Mouse (Mus musculus) embryo, embryonic 11 days (tissue): ENCODE measurements around the gene Serpinf2.
"Not testable (repeated sequence)": the region's sequence is repeated elsewhere in the genome, so short reads cannot be mapped to it uniquely, and the experiment has no call there.

Experiments used
- DNase-seq: peaks from one replicate; pipeline ENCODE4 v3.0.0-alpha.2; 2015

Serpinf2 gene

GRCm38 (mm10) chr11:75424033-75424432, 15.4 kb downstream of the Serpinf2 start:
- DNase-seq: no peak

GRCm38 (mm10) chr11:75423091-75423490, 16.3 kb downstream of the Serpinf2 start:
- DNase-seq: no peak

- DNase-seq: peak; percentile 67
Measured at GRCm38 (mm10) chr11:75422013-75422792, 17.2 kb downstream of the Serpinf2 start, which contains the start of gene Serpinf1. Gene Serpinf1 (minus strand): TSS chr11:75422701.

GRCm38 (mm10) chr11:75421375-75422012, 17.9 kb downstream of the Serpinf2 start:
- peak; percentile 64 for DNase-seq

GRCm38 (mm10) chr11:75420810-75421374, 18.5 kb downstream of the Serpinf2 start:
- DNase-seq: no peak

GRCm38 (mm10) chr11:75420037-75420436, 19.4 kb downstream of the Serpinf2 start:
- no peak for DNase-seq

GRCm38 (mm10) chr11:75415994-75416393, 23.4 kb downstream of the Serpinf2 start:
- DNase-seq: no peak

GRCm38 (mm10) chr11:75415096-75415495, 24.3 kb downstream of the Serpinf2 start:
- DNase-seq: no peak

- DNase-seq: no peak
Measured at GRCm38 (mm10) chr11:75410591-75410990, 28.8 kb downstream of the Serpinf2 start.

GRCm38 (mm10) chr11:75409679-75410575, 29.5 kb downstream of the Serpinf2 start:
- DNase-seq: no peak

GRCm38 (mm10) chr11:75406865-75407264, 32.5 kb downstream of the Serpinf2 start:
- peak; percentile 33 for DNase-seq

- DNase-seq: no peak
Measured at GRCm38 (mm10) chr11:75406104-75406503, 33.3 kb downstream of the Serpinf2 start.

GRCm38 (mm10) chr11:75404801-75405200, 34.6 kb downstream of the Serpinf2 start:
- no peak for DNase-seq

- no peak for DNase-seq
Measured at GRCm38 (mm10) chr11:75403301-75404052, 35.9 kb downstream of the Serpinf2 start.

- peak; percentile 72 for DNase-seq
Measured at GRCm38 (mm10) chr11:75402271-75402690, 37.1 kb downstream of the Serpinf2 start.

- no peak for DNase-seq
Measured at GRCm38 (mm10) chr11:75400099-75400498, 39.3 kb downstream of the Serpinf2 start.

- DNase-seq: no peak
Measured at GRCm38 (mm10) chr11:75399411-75399841, 40.0 kb downstream of the Serpinf2 start.

GRCm38 (mm10) chr11:75397452-75397851, 41.9 kb downstream of the Serpinf2 start:
- no peak for DNase-seq

GRCm38 (mm10) chr11:75395611-75396010, 43.8 kb downstream of the Serpinf2 start:
- DNase-seq: no peak

GRCm38 (mm10) chr11:75383529-75383928, 55.9 kb downstream of the Serpinf2 start:
- DNase-seq: not testable (repeated sequence)
